Mouse (Mus musculus) common myeloid progenitor, adult 5-6 weeks (primary cell): ENCODE measurements around the gene Scube1. TPM values are rescaled to one million over a fixed set of nuclear protein-coding genes. Genes with fewer than 3 reads are reported as not detected.

Experiments used
- ATAC-seq: replicated peaks from 2 replicates; pipeline ENCODE4 v1.8.0; 2016; ENCODE audit warnings: low read depth, mild to moderate bottlenecking, moderate TSS enrichment, inconsistent platforms; ENCODE audit not compliant: poor library complexity, severe bottlenecking
- total RNA-seq: library from RNA; stranded (forward); fragments of 200-1000, 187-1606 nt; gene quantifications from 2 replicates; pipeline ENCODE4 v1.2.3, GENCODE M21; 2017

Gene Scube1
- not detected in 2 replicates for total RNA-seq

DNA sequence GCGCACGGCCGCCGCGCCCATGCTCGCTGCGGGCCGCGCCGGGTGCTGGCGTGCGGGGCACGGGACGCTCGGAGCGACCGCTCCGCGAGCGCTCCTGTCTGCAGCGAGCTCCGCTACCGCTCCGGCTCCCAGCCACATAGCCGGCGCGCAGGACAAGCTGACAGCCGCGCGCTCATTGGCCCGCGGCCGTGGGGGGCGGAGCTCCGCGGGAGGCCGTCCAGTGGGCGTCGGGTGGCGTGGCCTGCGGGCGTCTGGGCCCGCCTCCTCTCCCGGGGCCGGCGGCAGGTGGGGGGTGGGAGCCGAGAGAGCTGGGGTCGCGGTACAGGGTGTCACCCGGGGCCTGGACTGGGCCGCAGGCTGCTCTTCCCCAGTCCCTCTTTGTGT, at the start of gene Scube1:
Gene Scube1, minus strand, starts transcription at position 136 of the 384 bp plus-strand sequence.
- peak; percentile 85 for ATAC-seq

DNA sequence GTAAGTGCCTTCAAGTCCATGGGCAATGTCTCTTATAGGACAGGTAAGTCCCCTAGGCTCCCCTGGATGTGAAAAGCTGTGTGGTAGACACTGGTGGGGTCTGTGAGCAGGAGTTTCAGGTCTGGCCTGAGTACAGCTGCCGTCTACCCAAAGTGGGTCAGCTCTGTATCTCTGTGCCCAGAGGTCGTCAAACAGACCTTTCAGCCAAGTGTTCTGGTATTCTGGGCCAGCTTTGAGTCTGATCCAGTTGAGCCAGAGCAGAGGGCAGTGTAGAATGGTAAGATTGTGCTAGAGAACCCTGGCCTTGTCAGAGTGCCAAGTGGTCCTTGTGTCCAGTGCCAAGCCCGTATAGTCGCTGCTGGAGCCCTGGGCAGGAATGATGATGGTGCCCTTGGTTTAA, 48.1 kb upstream of the Scube1 start:
- no peak for ATAC-seq

DNA sequence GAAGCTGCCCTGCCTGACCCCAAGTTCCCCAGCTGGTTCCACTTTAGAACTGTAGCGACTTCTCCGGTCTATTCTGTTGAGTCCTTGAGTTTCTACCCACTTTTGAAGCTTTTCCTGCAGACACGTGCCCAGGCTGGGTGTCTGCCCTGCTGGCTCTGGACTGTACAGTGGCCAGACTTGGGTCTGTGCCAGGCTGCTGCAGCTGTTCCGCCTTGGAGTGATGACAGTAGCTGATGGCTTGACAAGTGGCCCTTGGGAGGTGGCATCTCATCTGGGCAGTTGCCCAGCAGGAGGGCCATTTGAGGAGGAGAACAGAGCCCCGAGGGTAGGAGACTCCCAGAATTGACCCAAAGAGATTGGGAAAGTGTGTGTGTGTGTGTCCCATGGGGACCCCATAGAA, 47.6 kb upstream of the Scube1 start:
- ATAC-seq, result no peak

DNA sequence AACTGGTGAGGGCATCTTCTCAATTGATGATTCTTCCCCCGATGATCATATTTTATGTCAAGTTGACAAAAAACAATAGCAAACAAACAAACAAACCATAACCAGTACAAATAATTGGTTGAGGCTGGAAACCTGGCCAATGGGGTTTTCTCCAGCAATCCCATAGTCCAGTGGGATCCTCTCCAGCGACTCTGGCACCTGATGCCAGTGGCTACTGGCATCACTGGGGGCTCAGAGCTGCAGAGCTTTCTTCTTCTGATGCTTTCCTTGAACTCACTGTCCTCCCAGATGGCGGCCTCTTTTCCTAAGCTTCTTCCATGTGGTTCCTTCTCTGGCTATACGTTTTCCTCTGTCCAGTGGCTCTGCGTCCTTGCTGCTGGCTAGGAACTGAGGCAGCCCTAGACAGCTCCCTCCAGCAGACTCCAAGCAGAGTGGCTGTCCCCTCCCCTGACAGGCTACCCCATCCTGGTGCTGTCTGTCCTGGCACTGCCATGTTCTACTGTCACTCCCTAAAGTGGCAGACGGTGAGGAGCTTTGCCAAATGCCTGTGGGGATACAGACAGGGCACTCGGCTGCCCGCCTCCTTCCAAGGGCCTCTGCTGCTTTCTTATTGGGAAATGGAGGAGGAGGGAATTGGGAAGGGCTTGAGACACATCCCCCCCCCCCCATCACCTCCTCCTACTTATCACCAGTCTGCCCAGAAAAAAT, 46.7 kb upstream of the Scube1 start:
- ATAC-seq, result no peak

DNA sequence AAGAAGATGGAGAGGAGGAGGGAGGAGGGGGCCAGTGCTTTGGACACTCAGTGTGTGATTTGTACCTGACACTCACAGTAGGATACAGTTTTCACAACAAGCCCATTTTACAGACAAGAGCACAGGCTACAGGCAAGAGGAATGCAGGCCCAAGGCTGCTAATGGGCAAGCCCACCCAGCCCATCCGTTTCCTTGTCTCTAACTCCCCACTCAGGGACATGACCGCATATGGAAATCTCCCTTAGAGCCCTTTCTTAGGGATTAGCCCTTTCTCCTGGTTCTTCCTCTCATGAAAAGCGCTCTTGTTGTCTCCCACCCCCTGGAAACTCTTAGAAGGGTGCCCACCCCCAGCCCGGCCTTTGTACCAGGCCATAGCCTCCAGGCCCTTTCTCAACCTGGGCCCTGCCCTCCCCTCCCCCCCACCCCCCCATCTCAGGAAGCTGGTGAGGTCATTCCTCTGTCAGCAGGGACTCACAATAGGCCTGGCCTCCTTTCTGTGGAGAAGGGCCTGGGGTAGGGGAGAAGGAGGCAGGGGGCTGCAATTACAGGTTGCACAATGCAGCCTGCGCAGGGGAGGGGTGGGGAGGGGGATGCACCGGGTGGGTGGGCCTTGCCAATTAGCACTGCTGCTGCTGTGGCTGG, 40.7 kb upstream of the Scube1 start:
- no peak for ATAC-seq

DNA sequence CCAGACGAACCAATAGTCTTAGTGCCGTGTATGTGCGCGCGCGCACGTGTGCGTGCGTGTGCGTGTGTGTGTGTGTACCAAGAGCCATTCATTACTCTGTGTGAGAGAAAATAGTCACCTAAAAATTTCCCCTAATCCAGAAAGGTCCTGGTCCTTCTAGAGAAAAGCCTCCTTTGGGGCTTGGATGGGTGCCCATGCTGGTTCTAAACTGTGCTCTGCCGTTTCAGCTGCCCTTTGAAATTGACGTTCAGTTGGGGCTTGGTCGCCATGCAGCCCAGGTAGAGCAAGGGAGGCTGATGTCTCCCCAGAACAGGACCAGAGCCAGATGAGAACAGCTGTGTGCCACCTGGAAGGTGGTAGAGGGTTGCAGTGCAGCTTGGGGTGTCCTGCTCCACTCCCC, 36.7 kb upstream of the Scube1 start:
- no peak for ATAC-seq

DNA sequence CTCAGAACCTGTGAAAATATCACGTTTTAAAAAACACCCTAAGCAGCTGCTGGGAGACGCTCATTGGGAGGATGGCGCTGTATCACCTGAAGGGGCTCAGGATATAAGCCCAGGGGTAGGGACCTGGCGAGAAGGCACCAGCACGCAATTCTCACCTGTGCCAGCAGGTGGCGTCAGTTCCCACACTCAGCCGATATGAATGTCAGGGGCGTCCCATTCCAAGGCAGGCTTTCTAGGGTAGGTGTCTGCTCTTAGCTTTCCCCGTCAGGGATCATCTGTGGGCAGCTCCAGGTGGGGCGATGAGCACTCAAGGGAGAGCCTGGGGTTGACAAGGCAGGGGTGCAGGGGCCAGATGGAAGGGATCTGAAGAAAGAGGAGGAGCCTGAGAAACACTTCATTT, 35.9 kb upstream of the Scube1 start:
- 0 out of 2 replicates have a peak, but pooled peaks have one; percentile 39 for ATAC-seq

DNA sequence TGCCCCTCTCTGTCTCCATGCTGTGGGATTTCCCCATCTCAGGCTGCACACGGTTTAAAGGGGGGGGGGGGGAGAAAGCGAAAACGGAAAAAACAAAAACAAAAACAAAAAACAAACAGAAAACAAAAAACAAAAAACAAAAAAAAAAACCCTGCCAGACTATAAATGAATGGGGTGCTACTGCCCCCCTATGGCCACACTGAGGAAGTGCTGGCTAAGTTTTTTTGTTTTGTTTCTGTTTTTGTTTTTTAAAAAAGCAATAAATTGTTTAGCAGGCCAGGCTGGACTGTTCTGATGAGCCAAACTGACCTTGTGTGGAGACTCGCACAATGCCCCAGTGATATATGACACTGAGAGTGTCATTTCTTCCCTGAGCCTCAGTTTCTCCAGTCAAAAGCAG, 34.1 kb upstream of the Scube1 start:
- ATAC-seq, result no peak

DNA sequence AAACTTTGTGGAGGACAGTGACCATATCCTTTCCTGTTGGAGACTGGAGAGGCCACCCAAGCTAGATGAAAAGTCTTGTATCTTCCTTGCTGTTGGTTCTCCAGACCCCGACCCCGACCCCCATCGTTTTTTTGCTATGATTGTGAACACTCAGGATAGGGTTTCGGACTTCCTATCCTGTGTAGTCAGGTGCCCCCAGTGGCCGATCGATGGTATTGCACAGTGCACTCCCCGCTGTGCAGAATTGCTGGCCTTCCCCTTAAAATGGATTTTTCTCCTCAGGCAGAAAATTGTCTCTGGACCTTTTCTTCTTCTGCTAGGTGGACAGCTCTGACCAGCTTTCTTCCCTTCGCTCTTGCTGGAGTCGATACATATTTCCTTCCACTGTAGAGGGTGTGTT, 31.9 kb upstream of the Scube1 start:
- ATAC-seq, result peak; percentile 50; the same call in 1 of the 2 replicates

DNA sequence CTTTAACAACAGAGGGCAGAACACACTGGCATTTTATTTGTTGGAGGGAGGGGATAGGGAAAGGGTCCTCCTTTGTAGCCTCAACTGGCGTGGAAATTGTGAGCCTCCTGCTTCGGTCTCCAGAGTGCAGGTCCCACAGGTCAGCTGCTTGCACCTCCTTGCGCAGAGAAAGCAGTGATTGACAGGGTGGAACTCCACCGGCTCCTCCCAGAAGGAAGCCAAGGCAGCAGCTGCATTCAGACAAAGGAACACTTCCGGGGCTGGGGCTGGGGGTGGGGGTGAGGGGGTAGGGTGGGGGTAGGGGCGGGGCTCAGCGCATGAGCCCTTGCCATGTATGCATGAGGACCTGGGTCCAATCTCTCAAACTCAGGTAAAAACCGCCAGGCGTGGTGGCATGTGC, 24.6 kb upstream of the Scube1 start:
- ATAC-seq, result no peak

DNA sequence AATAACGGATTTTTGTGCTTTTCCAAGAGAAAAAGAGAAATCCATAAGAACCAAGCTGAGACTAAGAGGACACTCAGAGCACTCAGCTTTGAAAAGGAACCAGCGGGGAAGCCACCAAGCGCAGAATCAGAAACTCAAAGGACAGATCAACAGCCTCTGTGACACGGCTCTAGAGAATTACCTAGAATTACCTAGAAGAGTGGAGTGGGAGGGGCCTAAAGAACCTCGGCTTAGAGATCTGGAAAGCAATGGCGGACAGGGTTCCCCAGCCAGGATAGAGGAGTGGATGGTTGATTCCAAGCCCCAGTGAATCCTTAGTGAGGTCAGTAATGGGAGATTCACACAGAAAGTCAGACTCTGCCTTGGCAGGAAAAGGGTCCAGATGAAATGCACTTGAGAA, 24.2 kb upstream of the Scube1 start:
- no peak for ATAC-seq

DNA sequence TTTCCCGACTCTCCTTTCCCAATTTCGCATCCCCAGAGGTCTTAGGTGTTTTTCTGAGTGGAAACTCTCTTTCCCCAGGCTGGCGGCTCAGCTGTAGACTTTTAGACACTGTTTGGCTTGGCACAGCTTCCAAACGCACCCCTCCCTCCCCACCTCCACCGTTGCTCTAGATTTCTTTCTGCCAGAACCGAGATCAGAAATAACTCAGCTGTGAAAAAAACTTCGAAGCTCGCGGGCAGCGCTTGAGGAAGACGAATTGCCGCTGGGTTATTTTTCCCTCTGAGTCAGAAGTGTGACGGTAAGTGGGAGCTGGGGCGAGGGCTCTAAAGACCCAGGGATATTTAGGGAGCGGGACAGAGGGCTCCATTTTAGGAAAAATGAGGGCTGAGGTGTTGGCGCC, 21.5 kb upstream of the Scube1 start:
- no peak for ATAC-seq

DNA sequence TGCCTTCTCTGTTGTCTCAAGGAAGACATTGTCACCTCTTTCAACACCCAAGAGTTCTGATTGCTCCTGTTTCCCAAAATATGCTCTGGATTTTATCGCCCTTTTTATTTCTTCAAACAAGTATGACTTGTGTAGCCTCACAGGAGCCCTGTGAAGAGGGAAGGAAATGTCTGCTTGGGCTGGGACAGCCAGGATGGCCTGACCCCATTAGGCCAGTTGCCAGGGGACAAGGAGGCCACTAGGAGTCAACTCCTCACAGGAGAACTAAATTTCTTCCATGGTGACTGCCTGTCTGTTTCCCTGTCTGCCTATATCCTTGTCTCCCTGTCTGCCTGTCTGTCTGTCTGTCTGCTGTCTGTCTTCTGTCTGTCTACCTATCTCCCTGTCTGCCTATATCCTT, 17.2 kb upstream of the Scube1 start:
- no peak for ATAC-seq

DNA sequence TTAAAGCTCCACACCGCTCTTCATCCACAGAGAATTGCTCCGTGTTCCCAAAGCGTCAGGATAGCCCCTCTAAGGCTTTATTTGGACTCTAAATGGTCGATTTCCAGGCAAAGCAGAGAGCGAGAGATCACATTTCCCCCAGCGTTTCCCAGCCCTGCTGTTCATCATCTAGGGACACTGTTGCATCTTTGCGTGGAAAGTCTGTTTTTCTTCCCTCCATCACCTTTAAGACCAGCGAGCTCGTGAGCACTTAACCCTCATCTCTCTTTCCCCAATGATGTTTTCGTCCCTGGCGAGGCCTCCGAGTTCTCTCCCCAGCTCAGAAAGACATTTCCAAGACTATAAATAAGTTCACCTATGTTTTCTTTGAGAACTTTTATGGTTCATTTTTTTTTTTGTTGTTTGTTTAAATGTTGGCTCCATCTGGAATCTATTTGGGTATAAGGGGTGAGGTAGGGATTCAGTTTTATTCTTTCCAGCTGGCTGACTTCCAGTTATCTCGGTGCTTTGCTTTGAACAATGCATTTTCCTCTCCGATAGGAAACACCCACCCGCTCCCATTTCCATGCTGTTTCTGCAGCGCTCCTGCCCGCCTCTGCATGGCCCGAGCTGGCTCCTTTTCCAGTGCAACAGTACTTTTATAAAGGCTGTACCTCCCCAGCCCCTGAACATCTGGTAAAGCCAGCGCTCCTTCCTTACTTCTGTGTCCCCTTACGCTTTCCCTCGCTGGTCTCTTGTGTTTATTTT, 16.0 kb upstream of the Scube1 start:
- no peak for ATAC-seq

DNA sequence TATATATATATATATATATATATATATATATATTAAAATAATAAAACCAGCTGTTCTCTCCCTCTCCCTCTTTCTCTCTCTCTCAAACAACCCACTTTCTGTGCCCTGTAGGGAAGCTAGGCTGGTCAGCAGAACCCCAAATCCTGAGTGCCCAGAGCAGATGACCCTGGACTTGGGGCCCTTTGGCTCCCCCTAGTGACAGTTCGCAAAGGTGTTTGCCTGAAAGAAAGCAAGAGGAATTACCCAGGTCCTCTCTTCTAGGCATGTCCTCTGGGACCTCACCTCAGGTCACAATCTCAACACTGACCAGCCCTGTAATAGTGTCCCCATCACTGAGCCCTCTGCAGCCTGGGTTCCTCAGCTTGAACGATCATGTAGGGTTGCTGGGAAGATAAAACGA, 2.8 kb upstream of the Scube1 start:
- ATAC-seq, result peak; percentile 48; the same call in 1 of the 2 replicates

DNA sequence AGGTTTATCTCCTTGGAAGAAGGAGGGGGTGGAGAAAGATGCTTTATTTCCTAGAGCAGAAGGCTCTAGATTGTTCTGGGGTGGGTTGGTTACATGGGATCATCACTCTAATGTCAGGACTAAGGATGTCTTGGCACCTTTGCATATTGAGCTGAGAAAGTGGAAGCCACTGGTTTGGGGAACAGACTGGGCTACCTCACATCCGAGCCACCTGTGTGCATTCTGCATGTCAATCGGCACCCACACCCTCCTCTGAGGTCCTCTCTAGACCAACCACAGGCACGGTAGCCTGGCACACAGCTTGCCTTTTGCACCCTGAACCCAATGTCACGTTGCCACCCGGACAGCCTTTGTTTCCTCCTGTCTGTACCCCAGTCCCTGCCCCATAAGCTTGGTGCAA, 1.9 kb upstream of the Scube1 start:
- no peak for ATAC-seq

DNA sequence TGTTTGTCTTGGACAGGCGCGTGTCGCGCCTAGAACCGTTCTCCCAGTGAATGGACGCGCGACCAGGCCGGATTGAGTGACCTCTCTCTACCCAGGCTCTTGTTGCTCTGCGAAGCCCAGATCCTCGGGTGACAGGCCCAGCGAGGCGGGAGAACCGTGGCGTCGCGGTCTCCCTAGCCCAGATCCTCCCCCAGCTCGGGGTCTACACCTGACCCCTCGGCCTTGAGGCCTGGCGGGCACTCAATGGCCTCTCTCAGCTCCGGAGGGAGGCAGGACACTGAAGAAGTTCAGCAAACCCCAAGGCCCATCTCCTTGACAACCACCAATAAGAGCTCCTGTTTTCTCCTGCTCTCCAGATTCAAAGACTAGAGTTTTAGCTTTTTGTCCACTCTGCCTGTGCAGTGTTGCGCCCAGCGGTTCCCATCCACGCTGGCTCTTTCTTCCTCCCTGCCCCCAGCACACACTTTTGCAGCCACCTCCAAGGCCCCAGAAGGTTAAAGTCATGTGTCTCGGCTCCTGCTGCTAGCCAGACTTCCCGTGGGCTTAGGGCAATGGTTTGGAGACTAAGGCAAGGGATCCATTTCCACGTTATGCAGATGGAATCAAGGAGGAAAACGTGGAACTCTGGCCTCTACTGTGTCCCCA, 857 bp upstream of the Scube1 start:
- no peak for ATAC-seq

DNA sequence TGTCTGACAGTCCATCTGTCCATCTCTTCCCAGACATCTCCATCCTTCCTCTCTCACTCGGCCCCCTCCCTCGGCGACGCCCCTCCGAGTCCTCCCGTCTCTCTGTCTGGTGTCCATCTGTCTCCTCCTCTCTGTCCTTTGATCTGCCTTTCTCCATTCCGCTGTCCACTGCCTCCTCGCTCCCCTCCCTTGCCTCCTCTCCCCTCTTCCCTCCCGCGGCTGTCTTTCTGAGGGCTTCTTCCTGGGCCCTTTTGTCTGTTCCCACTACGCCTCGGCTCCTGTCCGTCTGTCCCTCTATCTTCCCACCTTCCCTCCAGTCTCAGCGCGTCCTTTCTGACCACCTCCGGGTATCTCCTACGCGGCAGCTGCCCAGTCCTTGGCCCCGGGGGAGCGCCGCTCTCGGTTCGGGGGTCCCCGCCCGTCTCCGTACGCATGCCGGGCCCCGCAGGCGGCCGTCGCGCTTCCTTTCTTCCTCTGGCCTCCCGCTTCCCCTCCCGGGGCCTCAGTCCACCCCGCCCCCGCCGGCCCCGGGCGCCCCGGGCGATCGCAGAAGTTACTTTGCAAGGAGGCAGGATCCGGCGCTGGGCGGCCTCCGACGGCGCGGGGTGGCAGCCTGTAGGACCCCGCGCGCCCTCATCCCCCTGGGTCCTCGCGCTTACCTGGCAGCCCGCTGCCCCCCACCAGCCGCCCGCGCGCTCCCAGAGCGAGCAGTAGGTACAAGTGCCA, 498 bp downstream of the Scube1 start:
- no peak for ATAC-seq

DNA sequence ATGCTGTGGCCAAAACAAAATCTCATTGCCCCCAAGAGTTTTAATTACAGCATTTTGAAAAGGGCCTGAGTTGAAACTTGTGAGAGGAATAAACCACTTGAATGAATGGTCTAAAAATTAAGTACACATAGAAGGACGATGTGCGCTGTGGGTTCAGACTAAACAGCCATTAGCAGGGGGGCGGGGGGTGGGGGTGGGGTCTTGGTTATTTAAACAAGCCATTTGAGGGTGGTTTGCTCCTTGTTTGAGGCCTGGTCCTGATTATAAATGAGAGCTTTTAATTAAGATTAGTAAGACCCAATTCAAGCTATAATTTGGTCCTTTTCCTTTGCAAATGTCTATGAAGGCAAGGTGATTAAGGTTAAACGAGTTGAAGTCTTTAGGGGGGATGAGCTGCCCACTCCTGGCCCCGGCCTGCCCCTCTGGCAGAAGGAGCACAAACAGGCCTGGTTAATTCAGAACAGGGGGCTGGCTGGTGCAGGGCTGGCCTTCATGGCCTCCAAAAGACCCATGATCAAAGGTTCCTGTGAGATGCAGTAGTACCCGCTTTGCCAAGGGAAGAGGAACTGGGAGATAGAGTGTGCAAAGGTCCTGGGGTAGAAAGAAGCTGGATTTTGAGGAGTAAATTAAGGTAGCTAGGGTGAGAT, 9.1 kb downstream of the Scube1 start:
- no peak for ATAC-seq

DNA sequence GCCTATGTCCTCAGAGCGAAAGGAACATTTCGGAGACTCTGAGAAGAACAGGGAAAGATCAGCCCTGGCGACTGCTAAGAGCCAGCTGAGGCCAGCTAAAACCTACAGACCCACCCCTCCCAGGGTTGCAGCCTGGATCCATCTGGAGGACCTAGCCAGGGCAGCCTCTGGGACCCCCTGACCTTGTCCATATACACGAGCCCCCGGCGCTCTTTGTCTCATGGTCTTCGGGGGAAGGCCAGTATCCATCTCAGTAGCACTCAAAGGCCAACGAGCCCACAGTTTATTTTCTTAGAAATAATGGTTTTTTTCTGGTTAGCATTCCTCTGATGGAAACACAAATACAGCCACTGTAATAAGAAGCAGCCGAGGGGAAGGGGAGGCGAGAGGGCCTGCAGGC, 12.0 kb downstream of the Scube1 start:
- no peak for ATAC-seq
